Mouse (Mus musculus): ENCODE measurements around the gene Ech1.

DNA sequence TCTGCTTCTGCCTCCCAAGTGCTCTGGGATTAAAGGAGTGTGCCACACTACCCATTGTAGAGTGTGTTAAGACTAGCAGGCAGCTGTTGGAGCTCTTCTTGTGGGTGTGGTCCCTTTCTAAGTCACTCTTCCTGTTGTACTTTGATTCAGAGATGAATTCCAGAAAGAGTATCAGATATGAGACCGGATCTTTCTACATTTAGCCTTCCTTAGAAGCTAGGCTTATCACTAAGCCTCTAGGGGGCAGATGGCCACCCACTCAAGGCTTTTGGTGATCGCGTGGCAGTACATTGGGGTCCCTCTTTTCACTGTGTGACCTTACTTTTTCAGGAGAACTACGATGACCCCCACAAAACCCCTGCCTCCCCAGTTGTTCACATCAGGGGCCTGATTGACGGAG, 12.1 kb upstream of the Ech1 start:
- TF ChIP-seq POLR2A (IDR thresholded peaks at IDR 0.05; ENCODE audit: borderline replicate concordance, low read depth, low read length) = no peak
- TF ChIP-seq CTCF (IDR thresholded peaks at IDR 0.05; ENCODE audit: low read depth, low read length) = peak; percentile 11; the same call in 1 of the 2 replicates
